In genomic region chr11:97798782-97799145, GRCm38 (mm10) we compare ENCODE assay signal across 8 mouse cellular contexts. TPM values are rescaled to one million over a fixed set of nuclear protein-coding genes. Genes with fewer than 3 reads are reported as not detected.
DNase-seq lines count a peak whose midpoint lies in the region; ATAC-seq and TF ChIP-seq lines count a peak whose summit lies in the region.

TSS of gene Lasp1 (plus strand) at chr11:97799000.

- H3K36me3 ChIP-seq in hindbrain, postnatal 0 days (ENCODE audit: insufficient read depth, low read length) = peaks cover 4% of the 10 kb centered on the region; the same call in 1 of the 2 replicates

- peak within 1 kb of the TSS; percentile 76 for H3K4me2 ChIP-seq in hindbrain, postnatal 0 days (ENCODE audit: low read depth, low read length)

- no peaks in the 10 kb centered on the region for H3K27me3 ChIP-seq in hindbrain, postnatal 0 days (ENCODE audit: insufficient read depth, low read length)

- H3K4me1 ChIP-seq in hindbrain, postnatal 0 days (ENCODE audit: insufficient read depth, low read length) = peaks cover 19% of the 10 kb centered on the region

- H3K27ac ChIP-seq in hindbrain, postnatal 0 days = peak within 1 kb of the TSS; percentile 93

- no peak for TF ChIP-seq CTCF in hindbrain, postnatal 0 days (IDR thresholded peaks at IDR 0.05; ENCODE audit: low read depth)

- peak; percentile 93 for DNase-seq in T-cell, adult 2 months (ENCODE audit: low spot score)
- peak; percentile 89 to 96 for DNase-seq in cerebellum, postnatal 36 days
- DNase-seq in gastrocnemius, adult 8-10 months (ENCODE audit: low spot score in 2 of 2) = peak; percentile 78 to 83
- DNase-seq in hindbrain, postnatal 0 days (ENCODE audit: low spot score) = peak; percentile 93
- peak; percentile 84 to 98 for DNase-seq in left cerebral cortex, adult 8-10 months (ENCODE audit: low spot score in 2 of 2)
- DNase-seq in right cerebral cortex, postnatal 10 days (ENCODE audit: low spot score in 2 of 2) = peak; percentile 92 to 93
- peak; percentile 87 for DNase-seq in urinary bladder, postnatal 25 days (ENCODE audit: low spot score)

- peak within 1 kb of the TSS; percentile 84 for H3K9ac ChIP-seq in hindbrain, postnatal 0 days (replicated peaks; ENCODE audit: low read length)

- no peaks in the 10 kb centered on the region for H3K9me3 ChIP-seq in hindbrain, postnatal 0 days (ENCODE audit: low read length)

- peak within 1 kb of the TSS; percentile 80 for H3K4me3 ChIP-seq in hindbrain, postnatal 0 days (ENCODE audit: low read length)

- WGBS in hindbrain, postnatal 0 days = under 1% methylated on average over 11 of the region's 11 CpGs

- peak; percentile 74 for ATAC-seq in hindbrain, postnatal 0 days
- ATAC-seq in megakaryocyte, adult 5-6 weeks (ENCODE audit: poor library complexity, severe bottlenecking) = no peak

RNA-seq across cellular contexts. Expression of gene Lasp1, which starts in this region (rescaled TPM):
- 10 to 100 TPM in 2 of 4 experiments, 1 to 10 TPM in 2; 5.9 to 11.2 (median 9.0) TPM for total RNA-seq in gastrocnemius, adult 8-10 months (2022)
- 177 and 187 TPM in 2 replicates for total RNA-seq in hindbrain, postnatal 0 days (2014; rRNA removed)
- polyA plus RNA-seq in hindbrain, postnatal 0 days (2015; fragmentation: Nextera tagmentation; extraction: Ambion mirVana) = 121 and 137 TPM in 2 replicates
- 100 to 1,000 TPM; 138 to 169 (median 155) TPM for total RNA-seq in left cerebral cortex, adult 8-10 months (2022)
- 121 and 128 TPM in 2 replicates for total RNA-seq in megakaryocyte, adult 5-6 weeks (2015)
- 315 and 351 TPM in 2 replicates for total RNA-seq in megakaryocyte, adult 5-6 weeks (2017)

Comparison
In these comparisons a context has a peak if more than half of its experiments do, and no peak if none do; other contexts are left out.
1. RNA of gene Lasp1 (total RNA-seq): 121 to 351 TPM in megakaryocyte, adult 5-6 weeks, 177 to 187 TPM in hindbrain, postnatal 0 days and 138 to 169 TPM in left cerebral cortex, adult 8-10 months; 5.9 to 11.2 TPM in gastrocnemius, adult 8-10 months; every median in the first group is over 4 times any median in the second.
2. Peak in every context shown above with its lines, with median percentiles within 50 percentile points of each other: DNase-seq.